Mouse (Mus musculus) embryonic facial prominence, embryonic 12.5 days (tissue): ENCODE measurements around the gene Ltb. TPM values are rescaled to one million over a fixed set of nuclear protein-coding genes. Genes with fewer than 3 reads are reported as not detected.
"Not testable (repeated sequence)": the region's sequence is repeated elsewhere in the genome, so short reads cannot be mapped to it uniquely, and the experiment has no call there.

Experiments used
- ATAC-seq: fragments of 200-750 bp; cut with Nextera tagmentation; 2 replicates; pipeline ENCODE4 v1.8.0; 2017; ENCODE audit not compliant: insufficient number of reproducible peaks, insufficient read depth, low FRiP score, low TSS enrichment
- H3K27ac ChIP-seq: fragments of 300-500 bp; sonication (generic); 2 replicates; pipeline ENCODE4 v1.5.1; 2016; ENCODE audit warnings: mild to moderate bottlenecking
- H3K27me3 ChIP-seq: fragments of 300-500 bp; sonication (generic); 2 replicates; pipeline ENCODE4 v1.6.1; 2016; ENCODE audit warnings: mild to moderate bottlenecking, moderate library complexity
- H3K36me3 ChIP-seq: fragments of 300-500 bp; sonication (generic); 2 replicates; pipeline ENCODE4 v1.6.1; 2016; ENCODE audit warnings: mild to moderate bottlenecking
- H3K4me1 ChIP-seq: fragments of 300-500 bp; sonication (generic); 2 replicates; pipeline ENCODE4 v1.6.1; 2016
- H3K4me2 ChIP-seq: fragments of 300-500 bp; sonication (generic); replicated peaks from 2 replicates; pipeline ENCODE4 v1.6.1; 2016; ENCODE audit warnings: mild to moderate bottlenecking, moderate library complexity
- H3K4me3 ChIP-seq: fragments of 300-500 bp; sonication (generic); 2 replicates; pipeline ENCODE4 v1.5.1; 2016; ENCODE audit warnings: mild to moderate bottlenecking
- H3K9ac ChIP-seq: fragments of 300-500 bp; sonication (generic); 2 replicates; pipeline ENCODE4 v1.6.1; 2016; ENCODE audit warnings: mild to moderate bottlenecking, moderate library complexity
- H3K9me3 ChIP-seq: fragments of 300-500 bp; sonication (generic); 2 replicates; pipeline ENCODE4 v1.6.1; 2016; ENCODE audit warnings: mild to moderate bottlenecking, moderate library complexity
- WGBS: fragments of 180-500 bp; shearing (Covaris S2); methylation state at CpG from one replicate; pipeline ENCODE4 v1.1.7; 2016; 5-methylcytosine and 5-hydroxymethylcytosine counted together
- polyA plus RNA-seq: library from polyadenylated mRNA; unstranded; fragments of >200 nt; fragmentation: Nextera tagmentation; extraction: Ambion mirVana; gene quantifications from 2 replicates; pipeline ENCODE4 v1.2.1, GENCODE M21; 2016

Gene Ltb
- polyA plus RNA-seq, 1 experiment from 2014 or later = 0.95 TPM

DNA sequence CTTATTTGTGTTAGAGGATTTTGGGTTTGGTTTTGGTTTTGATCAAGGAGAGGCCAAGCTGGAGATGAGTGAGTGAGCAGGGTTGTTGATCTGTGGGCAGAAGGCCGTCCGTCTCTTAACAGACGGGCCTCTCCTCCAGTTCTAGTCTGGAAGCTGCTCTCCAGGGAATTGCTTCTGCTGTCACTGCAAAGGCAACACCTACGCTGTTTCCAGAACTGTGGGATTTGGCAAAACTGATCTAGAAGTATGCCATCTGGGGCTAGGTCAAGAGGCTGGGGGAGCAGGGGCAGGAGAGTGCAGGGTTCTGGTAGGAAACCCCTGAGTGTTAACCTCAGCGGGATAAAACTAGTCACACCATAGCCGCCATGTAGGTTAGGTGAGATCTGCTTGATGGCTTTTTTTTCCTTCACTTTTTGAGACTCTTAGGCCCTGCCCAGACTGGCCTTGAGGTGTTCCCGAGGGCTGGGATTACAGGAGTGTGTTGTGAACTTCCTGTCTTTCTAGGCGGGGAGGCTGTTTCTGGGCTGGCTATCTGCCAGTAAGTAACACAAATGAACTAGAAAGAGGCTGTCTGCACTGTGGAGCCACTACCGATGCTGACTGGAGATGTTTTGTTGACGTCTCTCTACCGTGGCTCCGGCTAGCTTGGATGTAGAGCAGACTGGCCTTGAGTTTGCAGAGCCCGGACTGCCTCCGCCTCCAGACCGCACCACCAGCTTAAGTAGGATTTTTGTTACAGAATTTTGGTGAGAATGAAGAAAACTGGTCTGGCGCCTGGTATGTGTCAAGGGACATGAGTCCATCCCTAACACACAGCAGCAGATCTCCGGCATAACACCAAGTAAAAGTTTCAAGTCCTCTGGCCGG lies 39.1 kb downstream of the Ltb start, which contains the start of gene Atp6v1g2:
Atp6v1g2 (plus strand) TSS at position 547 of the 867 bp plus-strand sequence.
- Histone ChIP-seq H3K9me3 (no peaks in the 10 kb centered on the region), H3K9ac (no peak within 1 kb of the TSS; the same call in none of the 2 replicates), H3K4me2 (peak within 1 kb of the TSS; percentile 85), H3K27me3 (no peaks in the 10 kb centered on the region), H3K4me1 (peaks cover 32% of the 10 kb centered on the region; the same call in 1 of the 2 replicates), H3K36me3 (peaks cover 28% of the 10 kb centered on the region), H3K4me3 (peak within 1 kb of the TSS; percentile 59; the same call in 1 of the 2 replicates), H3K27ac (peak within 1 kb of the TSS; percentile 51)
- ATAC-seq = no peak
- WGBS = 77% methylated on average over 18 of the region's 18 CpGs

DNA sequence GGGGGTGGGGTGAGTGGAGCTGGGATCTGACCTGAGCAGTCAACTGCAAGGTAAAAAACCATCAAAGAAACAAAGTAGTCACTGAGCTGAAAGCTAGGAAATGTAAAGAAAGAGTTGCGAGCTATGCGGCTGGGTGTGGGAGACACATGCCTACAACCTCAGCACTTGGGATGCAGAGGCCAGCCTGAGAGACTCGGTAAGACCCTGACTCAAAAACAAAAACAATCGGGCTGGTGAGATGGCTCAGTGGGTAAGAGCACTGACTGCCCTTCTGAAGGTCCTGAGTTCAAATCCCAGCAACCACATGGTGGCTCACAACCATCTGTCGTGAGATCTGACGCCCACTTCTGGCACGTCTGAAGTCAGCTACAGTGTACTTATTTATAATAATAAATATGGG lies 39.9 kb downstream of the Ltb start:
- not testable (repeated sequence) for H3K27me3 ChIP-seq, H3K9me3 ChIP-seq, H3K4me3 ChIP-seq, ATAC-seq, H3K9ac ChIP-seq
- H3K4me2 ChIP-seq = peak overlapping the region; percentile 85
- WGBS = 83% methylated on average over 7 of the region's 7 CpGs
- H3K4me1 ChIP-seq = peaks cover 32% of the 10 kb centered on the region; the same call in 1 of the 2 replicates
- peaks cover 20% of the 10 kb centered on the region for H3K36me3 ChIP-seq
- H3K27ac ChIP-seq = peak overlapping the region; percentile 51

DNA sequence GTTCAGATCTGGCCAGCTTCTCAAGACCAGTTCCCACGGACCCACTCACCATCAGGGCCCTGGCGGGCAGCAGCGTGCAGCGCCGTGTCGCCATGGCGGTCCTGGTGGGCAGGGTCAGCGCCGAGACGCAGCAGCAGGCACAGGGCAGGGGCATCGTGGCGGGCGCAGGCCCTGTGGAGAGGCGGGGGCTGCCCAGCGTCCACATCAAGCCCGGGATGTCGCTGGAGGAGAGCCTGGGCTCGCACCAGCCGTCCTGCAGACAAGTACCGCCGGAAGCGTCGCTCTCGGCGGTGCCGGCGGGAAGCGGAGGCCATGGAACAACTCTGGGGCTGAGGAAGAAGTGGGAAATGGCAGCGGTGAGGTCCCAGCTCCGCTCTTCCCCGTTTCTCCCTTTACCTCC lies 40.7 kb downstream of the Ltb start:
- peak overlapping the region; percentile 91 for H3K9ac ChIP-seq
- H3K9me3 ChIP-seq = no peaks in the 10 kb centered on the region
- no peak for ATAC-seq
- H3K4me1 ChIP-seq = peaks cover 32% of the 10 kb centered on the region; the same call in 1 of the 2 replicates
- peaks cover 12% of the 10 kb centered on the region; the same call in 1 of the 2 replicates for H3K36me3 ChIP-seq
- WGBS = 12% methylated on average over 31 of the region's 31 CpGs
- peak overlapping the region; percentile 97 for H3K27ac ChIP-seq
- H3K27me3 ChIP-seq = no peaks in the 10 kb centered on the region
- peak overlapping the region; percentile 85 for H3K4me2 ChIP-seq
- H3K4me3 ChIP-seq = peak overlapping the region; percentile 59

DNA sequence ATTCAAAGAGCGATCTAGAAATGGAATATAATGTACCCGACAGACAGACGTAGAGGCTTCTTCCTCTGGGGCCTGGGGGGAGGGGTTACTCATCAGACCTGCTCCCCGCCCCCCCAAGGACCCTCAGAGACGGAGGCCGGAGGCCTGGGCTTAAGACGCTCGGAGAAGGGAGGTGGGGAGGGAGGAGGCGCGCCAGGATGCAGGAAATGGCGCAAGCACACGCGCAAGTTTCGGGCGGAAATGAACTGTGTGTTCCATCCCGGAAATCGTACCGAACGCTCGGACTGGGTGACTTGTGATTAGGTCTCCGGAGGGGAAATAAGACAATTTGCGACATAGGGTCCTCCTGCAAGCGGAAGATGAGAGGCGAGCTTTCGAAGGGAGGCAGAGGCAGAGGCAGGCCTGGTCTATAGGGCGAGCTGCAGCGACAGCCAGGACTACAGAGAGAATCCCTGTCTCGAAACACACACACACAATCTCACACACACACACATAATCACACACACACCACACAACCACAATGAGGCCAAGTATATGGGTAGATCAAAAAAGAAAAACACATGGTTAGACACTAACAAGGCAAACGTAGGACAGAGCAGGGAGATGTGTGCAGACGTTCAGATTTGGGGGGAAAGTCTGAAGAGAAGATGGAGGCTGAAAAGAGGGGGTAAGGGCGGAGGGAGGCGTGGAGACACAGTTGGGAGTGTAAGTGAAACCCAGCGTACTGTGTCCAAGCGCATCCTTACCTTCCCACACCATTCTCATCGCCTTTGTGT lies 41.6 kb downstream of the Ltb start, which contains the start of gene Nfkbil1:
Nfkbil1 (minus strand) TSS at position 179 of the 776 bp plus-strand sequence.
- H3K4me1 ChIP-seq = peaks cover 38% of the 10 kb centered on the region; the same call in 1 of the 2 replicates
- H3K36me3 ChIP-seq = peaks cover 5% of the 10 kb centered on the region; the same call in 1 of the 2 replicates
- no peaks in the 10 kb centered on the region for H3K27me3 ChIP-seq
- ATAC-seq = peak; percentile 73
- no peaks in the 10 kb centered on the region for H3K9me3 ChIP-seq
- peak within 1 kb of the TSS; percentile 97 for H3K27ac ChIP-seq
- H3K4me3 ChIP-seq = peak within 1 kb of the TSS; percentile 59
- peak within 1 kb of the TSS; percentile 85 for H3K4me2 ChIP-seq
- under 1% methylated on average over 35 of the region's 35 CpGs for WGBS
- peak within 1 kb of the TSS; percentile 91 for H3K9ac ChIP-seq

DNA sequence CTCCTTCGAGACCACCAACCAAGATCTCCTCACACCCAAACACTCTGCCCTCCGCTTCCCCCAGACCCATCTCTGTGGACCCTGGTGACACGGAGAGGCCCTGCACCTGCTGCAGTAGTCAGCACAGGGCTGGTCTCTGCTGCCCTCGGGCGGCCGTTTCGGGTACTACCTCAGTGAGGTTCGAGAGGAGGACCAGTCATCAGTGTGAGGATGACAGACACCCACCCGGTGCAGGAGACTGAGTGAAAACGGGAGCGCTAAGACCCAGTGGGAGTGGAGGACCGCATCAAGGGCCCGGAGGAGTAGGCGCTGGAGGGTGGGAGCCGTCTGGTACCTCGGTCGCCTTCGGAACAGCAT lies 42.1 kb downstream of the Ltb start:
- under 1% methylated on average over 18 of the region's 18 CpGs for WGBS
- Histone ChIP-seq H3K27ac (peak overlapping the region; percentile 97), H3K27me3 (no peaks in the 10 kb centered on the region), H3K9ac (no peak overlapping the region), H3K36me3 (no peaks in the 10 kb centered on the region), H3K4me3 (peak overlapping the region; percentile 59), H3K4me2 (peak overlapping the region; percentile 85), H3K4me1 (peaks cover 39% of the 10 kb centered on the region; the same call in 1 of the 2 replicates), H3K9me3 (no peaks in the 10 kb centered on the region)
- peak; percentile 70 for ATAC-seq

DNA sequence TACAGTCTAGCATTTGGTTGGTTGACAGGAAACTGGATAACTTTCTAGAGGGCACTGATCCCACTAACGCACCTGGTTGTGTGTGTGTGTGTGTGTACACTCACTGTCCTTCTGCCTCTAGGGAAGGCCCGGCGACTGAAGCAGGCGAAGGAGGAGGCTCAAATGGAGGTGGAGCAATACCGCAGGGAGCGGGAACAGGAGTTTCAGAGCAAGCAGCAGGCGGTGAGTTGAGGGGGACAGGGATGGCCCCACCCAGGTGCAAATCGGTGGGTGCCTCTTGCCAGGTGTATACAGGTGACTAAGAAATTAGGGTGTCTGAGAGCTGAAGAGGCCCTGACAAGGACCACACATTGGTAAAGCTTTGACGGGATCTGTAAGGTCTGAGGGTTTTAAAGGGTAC lies 42.8 kb downstream of the Ltb start:
- H3K4me2 ChIP-seq = no peak overlapping the region
- no peaks in the 10 kb centered on the region for H3K9me3 ChIP-seq
- no peak overlapping the region for H3K4me3 ChIP-seq
- 76% methylated on average over 9 of the region's 9 CpGs for WGBS
- H3K36me3 ChIP-seq = no peaks in the 10 kb centered on the region
- no peak for ATAC-seq
- no peak overlapping the region for H3K9ac ChIP-seq
- no peaks in the 10 kb centered on the region for H3K27me3 ChIP-seq
- peaks cover 36% of the 10 kb centered on the region; the same call in 1 of the 2 replicates for H3K4me1 ChIP-seq
- H3K27ac ChIP-seq = no peak overlapping the region

DNA sequence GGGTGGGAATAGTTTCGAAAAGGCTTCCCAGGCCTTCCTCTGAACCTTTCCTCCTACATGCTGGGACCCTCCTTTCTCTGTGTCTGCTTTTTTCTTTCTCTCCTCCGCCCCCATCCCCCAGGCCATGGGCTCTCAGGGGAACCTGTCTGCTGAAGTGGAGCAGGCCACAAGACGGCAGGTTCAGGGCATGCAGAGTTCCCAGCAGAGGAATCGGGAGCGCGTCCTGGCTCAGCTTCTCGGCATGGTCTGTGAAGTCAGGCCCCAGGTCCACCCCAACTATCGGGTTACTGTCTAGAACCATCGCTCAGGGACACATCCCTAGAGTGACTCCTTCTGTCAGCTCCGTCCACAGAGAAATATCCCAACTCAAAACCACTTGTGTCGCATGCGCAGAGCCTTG lies 43.3 kb downstream of the Ltb start:
- Histone ChIP-seq H3K9me3 (no peaks in the 10 kb centered on the region), H3K36me3 (no peaks in the 10 kb centered on the region), H3K4me3 (no peak overlapping the region), H3K4me1 (peaks cover 32% of the 10 kb centered on the region; the same call in 1 of the 2 replicates), H3K9ac (no peak overlapping the region), H3K4me2 (no peak overlapping the region), H3K27ac (no peak overlapping the region), H3K27me3 (no peaks in the 10 kb centered on the region)
- 82% methylated on average over 12 of the region's 12 CpGs for WGBS
- no peak for ATAC-seq

DNA sequence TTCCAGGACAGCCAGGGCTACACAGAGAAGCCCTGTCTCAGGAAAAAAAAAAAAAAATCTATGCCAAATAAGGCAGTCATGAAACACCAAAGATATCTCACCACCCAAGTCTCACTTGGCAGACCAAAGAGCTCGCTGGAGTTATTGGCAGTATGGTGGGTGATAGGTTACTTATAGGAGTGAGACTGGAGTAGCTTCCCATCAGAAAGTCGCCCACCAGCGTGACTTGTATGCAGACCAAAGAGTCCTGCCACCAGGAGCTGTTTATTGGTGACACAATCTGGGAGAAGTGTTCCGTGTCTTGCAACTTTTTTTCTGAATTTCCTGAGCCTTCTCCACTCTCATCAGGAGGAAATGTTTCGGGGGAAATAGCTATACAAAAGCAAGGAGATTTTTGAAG lies 45.5 kb downstream of the Ltb start:
- WGBS = 79% methylated on average over 5 of the region's 5 CpGs
- Histone ChIP-seq H3K4me3 (no peak overlapping the region), H3K4me1 (peaks cover 32% of the 10 kb centered on the region), H3K27ac (no peak overlapping the region), H3K27me3 (no peaks in the 10 kb centered on the region), H3K36me3 (peaks cover 17% of the 10 kb centered on the region), H3K9me3 (no peaks in the 10 kb centered on the region), H3K4me2 (no peak overlapping the region), H3K9ac (no peak overlapping the region)
- ATAC-seq = no peak

DNA sequence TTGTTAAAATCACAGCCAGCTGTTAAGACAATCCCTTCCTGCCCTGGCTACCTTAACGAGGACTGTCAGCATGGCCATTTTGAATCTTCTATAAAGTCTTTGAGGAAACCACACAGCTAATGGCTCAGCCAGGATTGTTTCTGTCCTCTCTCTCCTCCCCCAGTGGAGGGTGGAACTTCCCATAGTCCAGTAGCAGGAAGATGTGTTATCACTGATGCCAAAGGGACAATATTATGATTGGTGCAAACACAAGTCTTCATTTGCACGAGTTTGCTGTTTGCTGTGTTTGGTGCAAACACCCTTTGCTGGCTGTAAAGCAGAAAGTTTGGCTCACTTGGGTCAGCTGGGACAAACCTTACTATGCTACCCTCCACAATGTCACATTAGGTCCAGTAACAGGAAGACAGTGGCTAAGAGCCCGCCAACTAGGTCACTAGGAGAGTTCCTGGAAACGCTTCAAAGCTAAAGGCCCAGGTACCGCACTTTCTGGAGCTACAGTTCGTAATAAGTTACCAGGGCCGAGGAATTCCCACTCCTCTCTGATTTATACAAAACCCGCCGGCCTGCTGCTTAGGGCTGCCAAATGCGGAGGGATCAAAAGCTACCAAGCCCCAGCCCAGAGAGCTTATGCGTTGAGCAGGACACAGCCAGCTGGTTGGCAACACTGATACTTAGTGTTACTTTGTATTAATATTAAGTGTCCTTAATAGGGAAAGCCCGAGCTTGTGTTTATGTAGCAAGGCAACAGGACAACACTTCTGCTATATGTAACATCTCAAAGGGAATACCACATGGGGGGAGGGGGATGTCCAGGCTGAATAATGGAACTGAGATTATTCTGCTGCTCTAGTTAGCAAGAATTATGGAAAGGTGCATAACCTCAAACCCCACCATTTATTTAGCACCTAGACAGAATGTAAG lies 46.4 kb downstream of the Ltb start:
- H3K4me1 ChIP-seq = peaks cover 39% of the 10 kb centered on the region
- peak overlapping the region; percentile 96 for H3K4me3 ChIP-seq
- H3K9me3 ChIP-seq = no peaks in the 10 kb centered on the region
- 33% methylated on average over 12 of the region's 12 CpGs for WGBS
- peak overlapping the region; percentile 93 for H3K4me2 ChIP-seq
- peak overlapping the region; percentile 99 for H3K27ac ChIP-seq
- peak overlapping the region; percentile 100 for H3K9ac ChIP-seq
- H3K27me3 ChIP-seq = no peaks in the 10 kb centered on the region
- H3K36me3 ChIP-seq = peaks cover 27% of the 10 kb centered on the region
- ATAC-seq = no peak

DNA sequence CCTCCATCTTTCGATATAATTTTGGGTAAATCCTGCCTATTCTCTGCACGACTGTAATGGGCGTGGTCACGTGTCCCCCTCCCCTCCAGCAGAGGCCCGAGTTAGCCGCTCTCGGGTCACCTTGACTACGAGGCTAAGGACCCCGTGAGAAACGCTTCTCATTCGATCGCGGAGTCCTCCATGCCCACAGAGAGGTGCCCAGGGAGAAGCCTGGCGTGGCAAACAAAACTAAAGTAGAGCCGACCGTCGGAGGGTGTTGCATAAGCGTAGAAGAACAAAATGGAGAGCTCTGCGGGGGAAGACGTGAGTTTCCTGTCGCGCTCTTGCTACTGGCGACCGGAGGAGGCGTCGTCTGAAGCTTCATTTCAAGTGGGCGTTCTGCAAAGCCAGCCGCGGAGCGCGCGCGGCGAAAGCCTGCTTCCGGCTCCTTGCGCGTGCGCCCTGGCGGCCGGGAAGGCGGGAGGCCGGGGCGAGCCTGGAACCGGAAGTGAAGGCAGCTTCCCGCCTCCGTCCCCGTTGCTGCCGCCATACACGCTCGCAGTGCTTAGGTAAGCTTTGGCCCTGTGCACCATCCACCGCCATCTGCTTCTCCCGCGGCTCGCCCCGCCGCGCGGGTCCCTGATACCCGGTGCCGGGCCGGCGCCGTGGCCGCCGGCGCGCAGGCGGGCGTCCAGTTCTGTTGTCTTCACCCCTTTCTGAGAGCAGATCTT lies 47.2 kb downstream of the Ltb start, which contains the start of gene Ddx39b:
Ddx39b (plus strand) TSS at position 442 of the 710 bp plus-strand sequence.
- H3K27me3 ChIP-seq = no peaks in the 10 kb centered on the region
- peak within 1 kb of the TSS; percentile 96 for H3K4me3 ChIP-seq
- H3K9me3 ChIP-seq = no peaks in the 10 kb centered on the region
- peaks cover 44% of the 10 kb centered on the region for H3K4me1 ChIP-seq
- ATAC-seq = peak; percentile 84
- H3K36me3 ChIP-seq = peaks cover 35% of the 10 kb centered on the region
- H3K4me2 ChIP-seq = peak within 1 kb of the TSS; percentile 93
- H3K27ac ChIP-seq = peak within 1 kb of the TSS; percentile 99
- peak within 1 kb of the TSS; percentile 100 for H3K9ac ChIP-seq
- WGBS = under 1% methylated on average over 69 of the region's 69 CpGs
